Mouse (Mus musculus): ENCODE results near the gene Auts2.

Auts2 gene

DNA sequence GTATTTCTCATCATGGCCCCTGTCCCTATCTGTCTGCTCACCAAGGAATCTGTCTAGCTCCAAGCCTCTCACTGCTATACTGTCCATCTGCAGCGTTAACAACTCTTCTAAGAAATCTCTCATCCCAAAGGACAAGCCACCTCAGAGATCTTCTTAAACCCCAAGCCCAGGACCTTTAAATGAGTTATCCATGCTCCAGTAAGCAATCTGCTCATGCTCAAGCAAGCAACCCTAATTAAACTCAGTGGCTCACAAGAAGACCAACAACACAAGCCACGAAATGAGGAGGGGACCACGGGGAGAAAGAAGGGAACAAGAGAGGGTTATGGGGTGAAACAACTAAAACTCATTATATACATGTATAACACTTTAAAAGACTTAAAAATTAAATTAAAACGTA lies 535.2 kb downstream of the Auts2 start:
- no peak for DNase-seq (ENCODE audit: low spot score)

DNA sequence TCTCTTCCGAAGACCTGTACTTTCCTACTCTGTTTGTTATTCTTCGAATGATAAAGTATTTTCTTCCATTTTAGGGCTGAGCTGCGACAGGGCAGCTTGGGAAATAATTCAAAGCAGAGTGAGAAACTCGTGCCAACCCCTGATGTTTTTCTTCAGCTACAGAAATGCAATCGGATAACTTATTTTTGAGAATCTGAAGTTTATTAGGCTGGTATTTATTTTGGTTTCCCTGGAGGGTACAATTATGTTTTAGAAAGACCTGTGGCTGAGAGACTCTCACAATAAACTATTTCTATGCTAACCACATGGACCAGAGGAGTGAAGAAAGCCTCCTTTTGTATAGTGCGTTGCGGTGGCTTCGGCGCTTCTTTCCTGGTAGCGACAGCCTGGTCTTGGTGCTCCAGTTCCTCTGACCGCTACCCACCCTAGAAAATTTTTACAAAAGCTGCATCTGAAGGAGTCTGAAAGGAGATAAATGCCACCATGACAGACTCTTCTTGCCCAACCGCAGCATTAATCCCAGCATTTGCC lies 550.4 kb downstream of the Auts2 start:
- no peak for DNase-seq (ENCODE audit: low spot score)

DNA sequence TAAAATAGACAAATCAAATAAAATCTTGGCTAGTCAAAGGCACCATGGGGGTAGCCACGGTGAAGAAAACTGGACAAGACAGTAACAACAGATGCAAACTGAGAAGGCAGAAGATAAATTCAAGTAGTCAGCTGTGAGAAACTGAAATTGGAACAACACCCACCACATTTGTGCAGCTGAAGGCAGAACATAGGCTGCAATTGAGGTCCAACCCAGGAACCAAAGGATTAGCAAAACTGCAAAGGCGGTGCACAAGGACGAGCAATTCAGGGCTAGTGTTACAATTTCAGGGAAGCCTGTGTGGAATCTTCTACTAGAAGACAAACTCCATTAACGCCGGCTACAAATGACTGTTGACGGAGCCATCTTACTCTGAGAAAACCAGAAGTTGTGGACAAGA lies 550.9 kb downstream of the Auts2 start:
- DNase-seq (ENCODE audit: low spot score): no peak

DNA sequence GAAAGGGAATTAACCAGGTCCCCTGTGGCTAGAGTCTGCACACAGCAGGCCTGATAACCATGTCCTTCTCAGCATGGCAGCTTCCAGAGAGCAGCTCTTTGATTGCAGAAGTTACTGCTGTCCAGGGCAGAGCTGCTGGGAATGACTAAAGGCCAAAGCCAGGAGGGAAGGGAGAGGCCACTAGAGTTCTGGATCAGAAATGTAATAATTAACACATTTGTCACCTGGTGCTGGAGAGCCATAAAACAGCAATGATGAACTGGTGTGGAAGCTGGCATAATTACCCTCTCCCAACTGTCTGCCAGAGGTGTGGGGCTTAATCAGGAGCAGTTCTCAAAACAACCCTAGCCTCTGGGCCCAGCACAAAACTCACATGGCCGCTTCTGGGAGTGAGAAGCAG lies 552.6 kb downstream of the Auts2 start:
- DNase-seq (ENCODE audit: low spot score): peak; percentile 11

DNA sequence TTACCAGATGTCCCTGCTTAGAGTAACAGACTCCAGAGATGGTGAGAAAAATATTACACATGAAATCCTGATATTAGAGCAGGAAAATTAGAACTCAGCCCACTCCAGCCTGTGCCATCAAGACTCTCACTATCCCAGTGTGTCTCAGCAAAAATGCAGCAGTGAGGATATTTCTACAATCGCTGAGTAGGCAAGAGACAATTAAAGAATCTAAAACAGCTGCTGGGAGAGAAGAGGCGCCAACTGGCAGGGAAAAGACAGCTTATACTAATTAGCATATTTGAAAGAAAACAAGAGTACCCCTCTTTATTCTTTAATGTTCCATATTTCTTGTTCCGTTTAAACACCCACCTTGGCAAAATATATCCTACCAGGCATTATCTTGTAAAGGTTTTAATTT lies 561.7 kb downstream of the Auts2 start:
- no peak for DNase-seq (ENCODE audit: low spot score)

DNA sequence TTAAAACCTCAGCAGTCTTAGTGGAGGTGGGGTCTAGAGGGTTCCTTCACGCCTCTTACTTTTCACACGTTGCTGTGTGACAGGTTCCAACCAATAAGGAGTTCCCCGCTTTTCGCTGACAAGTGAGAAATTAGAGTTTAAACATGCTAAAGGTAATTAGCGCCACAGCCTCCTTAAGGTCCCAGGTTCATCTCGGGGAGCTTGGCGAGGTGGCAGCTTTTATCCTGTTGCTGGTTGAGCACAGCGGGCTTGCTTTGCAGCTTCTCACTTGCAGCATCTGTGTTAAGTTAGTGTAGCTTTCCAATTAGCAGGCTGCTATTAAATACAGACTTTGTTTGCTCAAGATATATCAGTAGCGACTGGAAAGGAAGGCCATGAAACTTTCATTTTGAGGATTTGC lies 564.2 kb downstream of the Auts2 start:
- DNase-seq (ENCODE audit: low spot score): no peak

DNA sequence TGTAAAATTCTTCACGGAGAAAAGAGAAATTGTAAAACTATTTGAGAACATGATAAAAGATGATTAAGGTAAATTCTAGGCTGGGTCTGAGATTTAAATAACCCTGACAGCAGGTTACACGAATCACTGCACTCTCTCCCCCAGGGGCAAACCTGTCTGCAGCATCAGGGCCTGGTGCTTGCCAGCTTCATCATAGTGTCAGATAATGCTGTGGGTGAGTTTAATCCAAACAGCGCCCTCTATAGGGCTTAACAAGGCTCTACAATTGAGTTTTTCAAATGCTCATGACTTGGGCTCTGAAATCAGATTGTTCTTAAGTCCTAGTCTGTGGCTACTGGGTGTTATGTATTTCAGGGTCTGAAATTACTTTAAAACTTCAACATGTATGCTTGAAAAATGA lies 565.6 kb downstream of the Auts2 start:
- no peak for DNase-seq (ENCODE audit: low spot score)

DNA sequence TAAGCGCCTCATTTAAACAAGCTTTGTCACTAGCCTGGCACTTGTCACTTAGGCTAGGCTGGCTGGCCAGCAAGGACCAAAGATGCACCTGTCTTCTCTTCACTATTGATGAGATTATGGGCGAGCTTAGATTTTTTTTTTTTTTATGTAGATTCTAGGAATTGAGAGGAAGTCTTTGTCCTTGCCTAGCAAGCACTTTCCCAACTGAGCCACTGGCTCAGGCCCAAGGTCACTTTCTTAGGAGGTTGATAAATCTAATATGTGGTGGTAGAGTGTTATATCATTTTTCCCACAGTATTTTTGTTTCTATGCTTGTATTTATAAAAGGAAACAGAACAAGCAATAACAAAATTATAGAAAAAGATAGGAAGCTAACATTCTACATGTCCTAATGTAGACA lies 571.2 kb downstream of the Auts2 start:
- DNase-seq (ENCODE audit: low spot score): no peak

DNA sequence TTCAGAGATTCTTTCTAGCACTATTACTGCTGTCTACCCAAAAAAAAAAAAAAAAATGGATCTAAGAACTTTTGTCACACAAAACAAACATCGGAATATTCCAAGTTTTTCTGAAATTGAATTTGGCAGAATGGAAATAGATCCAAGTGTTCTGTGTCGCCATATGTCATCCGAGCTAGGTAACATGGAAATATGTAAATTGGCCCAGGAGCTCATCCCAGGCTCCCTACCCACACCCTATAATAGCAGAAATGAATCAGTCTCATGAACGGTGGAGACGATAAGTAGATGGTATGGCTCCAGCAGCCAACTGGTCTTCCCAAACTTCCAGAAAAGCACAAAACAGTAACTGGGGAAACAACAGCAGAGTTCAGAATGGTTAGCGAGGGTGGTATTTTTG lies 577.6 kb downstream of the Auts2 start:
- DNase-seq (ENCODE audit: low spot score): no peak

DNA sequence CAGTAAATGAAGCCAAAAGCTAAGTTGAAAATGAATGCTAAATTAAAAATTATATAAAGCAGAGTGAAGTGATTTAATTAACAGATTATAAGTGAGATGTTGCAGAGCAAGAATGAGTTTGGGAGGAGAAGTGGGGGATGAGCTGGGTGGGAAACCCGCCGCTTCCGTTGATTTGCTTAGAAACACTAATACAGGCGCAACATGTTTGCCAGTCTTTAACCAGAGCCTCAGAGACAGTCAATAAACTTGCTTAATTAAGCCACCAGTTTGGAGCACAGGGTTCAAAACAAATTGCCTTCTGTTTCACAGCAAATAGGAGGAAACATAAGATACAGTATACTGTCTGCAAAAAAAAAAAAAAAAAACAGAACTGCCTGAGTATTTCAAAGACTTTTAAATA lies 579.6 kb downstream of the Auts2 start:
- DNase-seq (ENCODE audit: low spot score): peak; percentile 28

DNA sequence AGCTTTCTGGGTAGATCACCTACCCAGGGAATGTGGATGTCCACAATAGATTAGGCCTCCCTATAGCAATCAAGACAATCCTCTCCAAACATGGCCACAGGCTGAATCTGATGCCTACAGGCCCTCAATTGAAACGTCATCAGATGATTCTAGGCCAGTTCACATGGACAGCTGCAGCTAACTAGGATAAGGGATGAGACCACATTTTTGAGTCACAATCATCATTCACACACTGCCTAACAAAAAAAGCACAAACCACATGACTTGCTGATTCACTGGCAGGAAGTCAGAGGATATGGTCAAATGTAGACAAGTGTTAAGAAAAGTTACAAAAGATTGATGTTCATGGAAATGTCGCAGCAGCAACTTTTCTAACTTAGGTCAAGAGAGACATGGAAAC lies 581.3 kb downstream of the Auts2 start:
- no peak for DNase-seq (ENCODE audit: low spot score)

DNA sequence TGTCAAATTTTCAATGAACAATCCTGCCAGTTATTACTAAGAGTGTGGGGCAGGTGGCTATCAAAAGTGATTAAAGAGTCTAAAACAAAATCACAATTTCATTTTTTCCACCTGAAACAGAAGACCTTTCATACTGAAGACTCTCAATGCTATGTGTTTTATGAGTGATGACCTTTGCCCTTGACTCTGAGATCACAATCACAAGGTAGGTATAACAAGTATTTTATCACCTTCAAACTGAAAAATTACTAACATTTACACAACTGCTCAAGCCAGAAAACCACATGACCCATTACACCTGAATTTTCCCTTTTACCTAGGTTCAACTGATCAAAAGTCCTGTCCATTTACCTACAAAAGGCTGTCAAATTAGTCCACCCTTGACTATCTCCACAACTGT lies 582.7 kb downstream of the Auts2 start:
- DNase-seq (ENCODE audit: low spot score): no peak

DNA sequence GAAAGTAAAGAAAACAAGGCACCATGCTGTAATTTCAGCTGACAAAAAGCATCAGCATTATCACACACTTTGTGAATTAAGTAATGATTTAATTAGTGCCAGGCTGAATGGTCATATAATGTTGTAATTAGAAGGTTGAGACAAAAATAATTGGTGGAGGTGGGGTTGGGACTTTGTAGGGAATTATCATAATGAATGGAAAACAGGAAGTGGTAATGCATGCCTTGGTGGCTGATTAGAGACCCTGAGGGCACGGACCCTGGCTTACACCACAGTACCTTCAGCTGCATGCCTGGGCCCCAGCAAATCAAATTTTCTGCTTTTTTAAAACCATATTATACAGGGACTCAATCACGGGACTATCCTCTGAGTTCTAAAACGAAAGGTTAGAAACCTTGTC lies 586.1 kb downstream of the Auts2 start:
- peak; percentile 25 for DNase-seq (ENCODE audit: low spot score)

DNA sequence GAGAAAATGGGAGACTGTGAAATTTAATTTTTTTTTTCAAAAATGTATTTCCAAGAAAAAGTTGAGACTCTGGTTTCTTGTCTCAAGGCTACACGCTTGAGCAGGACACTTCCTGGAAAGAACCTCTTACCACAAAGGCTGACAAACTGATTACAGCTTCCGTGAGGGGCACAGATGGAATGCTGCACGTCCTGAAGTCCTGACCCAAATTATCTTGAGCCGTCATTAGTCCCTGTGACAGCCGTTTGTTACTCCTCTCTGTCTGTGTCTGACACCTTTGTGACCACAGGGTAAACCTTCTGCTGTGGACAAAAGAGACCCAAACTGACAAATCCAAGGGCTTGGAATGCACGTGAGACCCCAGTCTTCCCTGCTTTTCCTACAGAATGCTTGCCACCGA lies 587.1 kb downstream of the Auts2 start:
- no peak for DNase-seq (ENCODE audit: low spot score)

DNA sequence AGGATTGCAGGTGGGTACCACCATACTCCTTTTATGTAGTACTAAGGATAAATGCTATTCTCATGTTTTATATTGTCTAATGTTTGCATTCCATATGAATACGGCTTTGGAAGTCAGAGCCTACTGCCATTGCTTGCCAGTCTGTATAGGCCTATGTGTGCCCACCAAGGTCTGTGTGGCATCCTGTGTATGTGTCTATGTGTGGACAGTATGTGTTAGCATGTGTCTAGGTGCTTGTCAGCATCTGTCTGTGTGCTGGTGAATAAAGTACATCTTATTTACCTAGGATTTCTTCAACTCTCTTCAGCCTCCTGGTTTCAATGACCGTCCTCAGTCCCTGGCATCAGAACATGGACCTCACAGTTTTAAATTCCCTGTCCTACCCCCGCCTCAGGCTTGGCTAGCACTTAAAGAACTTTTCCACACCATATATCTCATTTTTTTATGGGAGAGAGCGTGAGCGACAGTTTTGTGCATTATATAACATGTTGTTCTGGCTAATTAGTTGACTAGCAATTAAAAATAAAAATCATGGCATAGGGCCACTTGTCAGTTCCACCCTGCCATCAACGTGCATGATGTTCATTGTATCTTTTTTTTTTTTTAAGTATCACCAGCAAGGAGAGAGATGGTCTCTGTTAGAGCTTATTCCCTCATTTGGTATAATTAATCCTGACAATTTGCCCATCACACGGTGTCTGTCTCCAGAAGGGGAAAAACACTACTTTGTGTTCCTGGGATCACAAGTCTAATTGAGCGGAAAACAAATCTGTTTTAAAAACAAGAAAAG lies 587.7 kb downstream of the Auts2 start:
- no peak for DNase-seq (ENCODE audit: low spot score)

DNA sequence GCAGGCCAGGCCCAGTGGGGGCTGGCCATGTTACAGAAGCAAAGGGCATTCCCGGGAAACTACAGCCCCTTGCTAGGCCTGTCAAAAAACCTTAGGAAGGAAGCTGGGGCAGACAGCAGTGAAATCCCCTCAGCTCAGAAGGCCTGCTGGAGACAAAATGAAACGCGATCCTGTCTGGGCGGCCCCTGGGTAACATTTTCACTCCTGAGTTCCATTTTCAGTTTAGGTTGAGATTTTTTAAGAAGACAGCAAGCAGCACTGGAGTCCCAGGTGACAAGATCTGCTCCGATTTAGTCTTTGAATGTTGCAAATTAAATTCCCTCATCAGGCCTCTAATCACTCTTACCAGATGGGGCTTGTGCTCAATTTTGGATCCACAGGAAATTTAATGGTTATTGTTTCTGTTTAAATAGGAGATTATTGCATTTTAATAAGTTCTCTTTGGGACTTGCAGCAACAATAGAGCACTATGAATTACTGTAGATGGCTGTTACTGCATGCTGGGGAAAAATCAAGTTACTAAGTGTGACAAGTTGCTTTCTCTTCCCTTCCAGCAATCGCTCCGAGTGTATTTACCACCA lies 594.5 kb downstream of the Auts2 start:
- DNase-seq (ENCODE audit: low spot score): peak; percentile 58

DNA sequence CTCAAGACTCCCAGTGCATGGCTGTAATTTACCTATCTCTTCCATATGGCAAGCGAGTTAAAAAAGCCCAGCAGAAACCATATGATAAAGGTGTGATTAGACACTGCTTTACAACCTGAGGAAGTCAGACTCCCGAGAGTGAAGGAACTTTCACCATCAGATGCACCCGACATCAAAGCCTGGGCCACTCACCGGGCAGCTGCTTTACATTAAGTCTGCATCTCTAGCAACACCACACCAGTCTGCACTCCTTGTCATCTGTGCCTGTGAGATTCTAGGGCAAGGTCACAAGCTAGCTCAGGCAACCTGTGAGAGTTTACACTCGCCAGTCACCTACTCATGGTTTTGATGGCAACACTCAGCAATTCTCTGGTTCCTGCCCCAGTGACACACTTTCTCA lies 596.3 kb downstream of the Auts2 start:
- DNase-seq (ENCODE audit: low spot score): no peak

DNA sequence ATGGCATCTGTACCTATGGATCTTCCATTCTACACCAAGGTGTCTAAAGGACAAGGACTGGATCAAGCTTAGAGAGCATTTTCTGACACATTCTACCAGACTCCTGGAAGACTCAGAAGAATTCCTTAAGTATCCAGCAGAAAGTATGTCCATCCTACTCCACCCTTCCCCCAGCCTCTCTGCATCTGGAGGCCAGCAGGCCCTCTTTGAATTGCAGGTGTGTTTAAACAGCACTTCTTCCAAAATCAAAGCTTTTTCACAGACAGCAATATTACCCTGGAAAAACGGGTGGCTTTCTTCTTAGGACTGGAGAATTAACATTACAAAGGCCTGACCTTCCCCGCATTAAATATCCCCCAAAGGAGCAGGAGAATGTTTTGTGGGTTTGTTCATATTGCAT lies 598.4 kb downstream of the Auts2 start:
- no peak for DNase-seq (ENCODE audit: low spot score)

DNA sequence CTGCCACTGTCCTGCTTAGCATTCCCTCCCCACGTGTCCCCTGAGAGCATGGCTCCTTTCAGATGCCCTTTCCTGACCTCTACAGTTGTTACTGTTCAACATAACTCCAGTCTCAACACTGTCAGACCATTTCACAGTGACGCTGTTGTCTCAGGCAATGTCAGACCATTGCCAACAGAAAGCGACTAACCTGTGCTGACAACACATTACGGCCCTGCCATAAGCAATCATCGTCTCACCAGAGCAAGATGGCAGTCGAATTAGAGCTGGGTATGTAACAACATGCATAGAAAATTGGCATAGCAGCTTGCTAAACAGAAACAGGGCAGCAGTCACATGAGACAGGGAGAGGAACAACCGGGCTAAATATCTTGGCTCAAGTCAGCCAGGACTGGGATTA lies 614.4 kb downstream of the Auts2 start:
- DNase-seq (ENCODE audit: low spot score): no peak

DNA sequence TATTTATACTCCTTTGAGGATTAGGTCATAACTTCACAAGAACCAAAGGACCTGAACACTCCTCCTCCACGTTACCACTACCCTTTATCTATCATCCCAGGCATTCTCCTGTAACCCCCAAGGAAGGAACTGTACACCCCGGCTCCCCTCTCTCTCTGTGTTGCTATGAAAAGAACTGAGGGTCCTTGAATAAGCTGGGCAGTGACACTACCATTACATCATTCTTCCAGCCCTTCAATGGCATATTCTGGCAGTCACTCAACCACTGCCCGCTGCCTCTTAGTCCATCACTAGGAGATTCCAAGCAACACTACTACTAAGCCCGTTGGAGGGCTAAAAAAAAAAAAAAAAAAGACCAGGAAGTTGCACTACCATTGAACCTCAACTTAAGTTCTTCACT lies 620.4 kb downstream of the Auts2 start:
- no peak for DNase-seq (ENCODE audit: low spot score)

DNA sequence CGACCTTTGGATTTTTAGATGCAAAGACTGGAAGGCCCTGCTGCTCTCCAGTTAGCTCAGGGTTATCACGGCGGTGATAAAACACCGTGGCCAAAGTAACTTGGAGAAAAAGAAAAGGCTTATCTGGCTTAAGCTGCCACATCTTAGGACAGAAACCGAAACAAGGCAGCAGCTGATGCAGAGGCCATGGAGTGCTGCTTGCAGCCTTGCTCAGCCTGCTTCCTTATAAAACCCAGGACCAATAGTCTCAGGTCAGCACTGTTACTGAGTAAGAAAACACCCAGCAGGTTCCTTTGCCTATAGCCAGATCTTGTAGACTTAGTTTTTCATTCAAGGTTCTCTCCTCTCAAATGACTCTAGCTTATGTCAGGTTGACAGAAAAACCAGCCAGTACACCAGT lies 621.0 kb downstream of the Auts2 start:
- no peak for DNase-seq (ENCODE audit: low spot score)

DNA sequence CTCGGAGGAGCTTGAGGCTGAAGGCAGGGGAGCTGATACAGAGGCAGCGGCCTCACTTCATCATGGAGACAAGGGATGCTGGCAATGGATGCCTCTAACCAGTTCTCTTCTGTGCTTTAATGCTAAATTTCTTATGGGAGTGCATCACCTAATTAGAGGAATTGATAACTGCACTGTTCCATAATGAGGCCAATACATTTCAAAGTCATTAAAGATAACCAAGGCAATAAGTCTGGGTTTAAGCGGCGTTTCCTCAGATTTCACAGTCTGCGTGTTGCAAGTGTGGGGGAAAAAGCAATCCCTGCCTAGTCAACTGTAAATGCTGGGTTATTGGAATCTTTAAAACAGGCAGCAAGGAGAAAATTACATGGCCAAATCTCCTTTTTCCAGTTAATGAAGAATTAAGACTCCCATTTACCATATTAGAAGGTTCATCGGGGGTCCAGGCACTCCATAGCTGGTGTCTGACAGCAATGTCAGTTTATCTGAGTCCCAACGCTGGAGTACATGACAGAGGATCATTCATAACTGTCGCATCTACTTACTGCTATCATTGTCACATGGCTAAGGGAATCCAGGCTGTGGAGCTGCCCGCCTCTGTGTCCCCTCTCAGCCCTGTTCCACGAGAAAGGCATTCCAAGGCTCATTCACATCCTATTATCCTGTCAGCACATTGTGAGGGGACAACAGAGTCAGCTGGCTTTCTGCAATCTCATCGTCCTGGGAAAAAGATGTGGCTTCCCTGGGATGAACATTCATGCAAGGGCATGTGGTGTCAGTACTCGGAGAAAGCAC lies 623.0 kb downstream of the Auts2 start:
- no peak for DNase-seq (ENCODE audit: low spot score)

DNA sequence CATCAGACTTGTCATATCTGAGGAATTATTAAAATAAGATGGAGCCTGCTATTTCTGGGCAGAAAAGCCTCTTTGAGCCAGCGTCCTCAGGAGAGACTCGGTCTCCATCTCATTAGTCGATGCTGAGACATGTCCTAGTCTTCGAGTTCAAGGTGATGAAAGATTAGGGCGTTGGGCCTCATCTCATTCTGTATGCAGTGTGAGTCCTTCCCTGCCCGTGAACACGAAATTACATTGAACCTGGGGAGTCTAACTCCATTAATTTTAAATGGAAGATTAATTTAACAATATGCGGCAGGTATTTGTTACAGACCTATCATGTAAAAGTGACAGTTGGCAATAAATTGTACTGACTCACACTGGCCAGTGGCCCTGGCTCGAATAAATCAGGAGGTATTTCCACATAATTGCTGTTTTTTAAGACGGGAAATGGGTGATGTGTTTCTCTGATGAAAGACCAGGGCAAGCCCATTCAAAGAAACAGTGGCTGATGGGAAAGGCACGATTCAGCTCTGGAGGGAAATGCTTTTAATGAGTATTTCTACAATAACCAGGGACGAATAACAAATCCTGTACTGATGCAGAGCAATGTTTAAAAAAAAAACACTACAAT lies 626.2 kb downstream of the Auts2 start:
- peak; percentile 77 for DNase-seq (ENCODE audit: low spot score)

All from MN1 (cell line).